Mouse (Mus musculus) stomach, postnatal 0 days (tissue): ENCODE data around the gene Gnai1.

Source experiments
- CTCF ChIP-seq: IDR thresholded peaks from 2 replicates; pipeline ENCODE4 v1.5.1; 2016; ENCODE audit warnings: antibody characterized with exemption, low read depth, mild to moderate bottlenecking, moderate library complexity
- EP300 ChIP-seq: optimal IDR thresholded peaks from 2 replicates; pipeline ENCODE3; 2016; ENCODE audit warnings: antibody characterized with exemption

GRCm38 (mm10) chr5:18367864-18368263 is 7.7 kb upstream of the Gnai1 start:
- TF ChIP-seq CTCF (no peak), EP300 (no peak)
